Mouse (Mus musculus): ENCODE data around the gene Wt1.
A peak's percentile ranks its signal among the peaks of the same experiment; 100 is the strongest.

Gene Wt1

GRCm38 (mm10) chr2:105126691-105127530, 582 bp downstream of the Wt1 start:
- DNase-seq = no peak

GRCm38 (mm10) chr2:105127531-105128480, 1.5 kb downstream of the Wt1 start:
- no peak for DNase-seq

- DNase-seq = no peak
Measured at GRCm38 (mm10) chr2:105128564-105128963, 2.2 kb downstream of the Wt1 start.

GRCm38 (mm10) chr2:105130351-105131060, 4.2 kb downstream of the Wt1 start:
- DNase-seq = no peak

GRCm38 (mm10) chr2:105131061-105131810, 4.9 kb downstream of the Wt1 start:
- no peak for DNase-seq

GRCm38 (mm10) chr2:105131811-105132100, 5.4 kb downstream of the Wt1 start:
- DNase-seq = no peak

- no peak for DNase-seq
Measured at GRCm38 (mm10) chr2:105132300-105132699, 6.0 kb downstream of the Wt1 start.

- no peak for DNase-seq
Measured at GRCm38 (mm10) chr2:105132933-105133795, 6.8 kb downstream of the Wt1 start.

GRCm38 (mm10) chr2:105134296-105134695, 8.0 kb downstream of the Wt1 start:
- peak; percentile 57 for DNase-seq

GRCm38 (mm10) chr2:105139471-105139870, 13.1 kb downstream of the Wt1 start:
- no peak for DNase-seq

GRCm38 (mm10) chr2:105141371-105141770, 15.0 kb downstream of the Wt1 start:
- no peak for DNase-seq

GRCm38 (mm10) chr2:105143731-105144130, 17.4 kb downstream of the Wt1 start:
- DNase-seq = no peak

- DNase-seq = no peak
Measured at GRCm38 (mm10) chr2:105151544-105151943, 25.2 kb downstream of the Wt1 start.

- no peak for DNase-seq
Measured at GRCm38 (mm10) chr2:105153046-105153445, 26.7 kb downstream of the Wt1 start.

- no peak for DNase-seq
Measured at GRCm38 (mm10) chr2:105160949-105161348, 34.6 kb downstream of the Wt1 start.

GRCm38 (mm10) chr2:105162763-105163162, 36.4 kb downstream of the Wt1 start:
- no peak for DNase-seq

GRCm38 (mm10) chr2:105168137-105168536, 41.8 kb downstream of the Wt1 start:
- DNase-seq = no peak

GRCm38 (mm10) chr2:105174254-105174653, 47.9 kb downstream of the Wt1 start:
- no peak for DNase-seq

- DNase-seq = no peak
Measured at GRCm38 (mm10) chr2:105178871-105179270, 52.5 kb downstream of the Wt1 start.

- no peak for DNase-seq
Measured at GRCm38 (mm10) chr2:105182501-105182900, 56.2 kb downstream of the Wt1 start.

- DNase-seq = no peak
Measured at GRCm38 (mm10) chr2:105185140-105185539, 58.8 kb downstream of the Wt1 start.

Measured in right cerebral cortex, postnatal 4 days (tissue).